Comparison of ENCODE assay signal across 10 mouse cellular contexts in genomic region chr3:87949955-87950515, GRCm38 (mm10). TPM values are rescaled to one million over a fixed set of nuclear protein-coding genes. Genes with fewer than 3 reads are reported as not detected.
DNase-seq lines count a peak whose midpoint lies in the region; ATAC-seq lines count a peak whose summit lies in the region.
"Had no signal": no experiment of that assay in that cellular context is flagged by ENCODE, and none has a peak within 500 bp of the region (broad histone marks: within the 10 kb centered on the region; RNA-seq: fewer than 3 reads in every experiment).

No protein-coding gene starts in this region.

- H3K27ac ChIP-seq in kidney, embryonic 15.5 days: peak overlapping the region; percentile 60; the same call in 1 of the 2 replicates
- peak overlapping the region; percentile 14; the same call in 1 of the 2 replicates for H3K27ac ChIP-seq in hindbrain, embryonic 14.5 days
- H3K27ac ChIP-seq in neural tube, embryonic 13.5 days (replicated peaks): peak overlapping the region; percentile 61

- peak overlapping the region; percentile 21; the same call in 1 of the 2 replicates for H3K9ac ChIP-seq in kidney, embryonic 15.5 days
- 0 out of 2 replicates have a peak overlapping the region, but pooled peaks have one; percentile 49 for H3K9ac ChIP-seq in hindbrain, embryonic 14.5 days
- peak overlapping the region; percentile 70 for H3K9ac ChIP-seq in neural tube, embryonic 13.5 days

- 12% methylated on average over 13 of the region's 13 CpGs for WGBS in kidney, embryonic 15.5 days
- 7% methylated on average over 13 of the region's 13 CpGs for WGBS in hindbrain, embryonic 14.5 days
- 5% methylated on average over 13 of the region's 13 CpGs for WGBS in neural tube, embryonic 13.5 days

- no peak for ATAC-seq in kidney, embryonic 15.5 days (replicated peaks; ENCODE audit: low FRiP score)
- no peak for ATAC-seq in hindbrain, embryonic 14.5 days (ENCODE audit: low FRiP score)
- 0 out of 2 replicates have a peak, but pooled peaks have one; percentile 6 for ATAC-seq in neural tube, embryonic 13.5 days (ENCODE audit: low read depth)

- DNase-seq in kidney, postnatal 14 days: no peak
- DNase-seq in embryo, embryonic 9.5 days (ENCODE audit: extremely low spot score): peak; percentile 65
- DNase-seq in hindbrain, embryonic 14.5 days (ENCODE audit: low spot score): no peak
- DNase-seq in adrenal gland, postnatal 4 days (ENCODE audit: low spot score in 2 of 2): no peak
- DNase-seq in frontal cortex, postnatal 25 days (ENCODE audit: low spot score in 2 of 2): no peak
- DNase-seq in spleen, postnatal 4 days (ENCODE audit: low spot score in 2 of 2): no peak
- DNase-seq: kidney, adult 9 months had no signal

- peaks cover 26% of the 10 kb centered on the region for H3K27me3 ChIP-seq in kidney, embryonic 15.5 days
- H3K27me3 ChIP-seq in hindbrain, embryonic 14.5 days (ENCODE audit: control insufficient read depth, insufficient read depth, low read length): no peaks in the 10 kb centered on the region
- H3K27me3 ChIP-seq in neural tube, embryonic 13.5 days: no peaks in the 10 kb centered on the region
- H3K27me3 ChIP-seq: CH12.LX had no signal

- peak overlapping the region; percentile 65 for H3K4me2 ChIP-seq in kidney, embryonic 15.5 days
- peak overlapping the region; percentile 63 for H3K4me2 ChIP-seq in hindbrain, embryonic 14.5 days (replicated peaks)
- peak overlapping the region; percentile 68 for H3K4me2 ChIP-seq in neural tube, embryonic 13.5 days

- peaks cover 82% of the 10 kb centered on the region for H3K4me1 ChIP-seq in kidney, embryonic 15.5 days
- H3K4me1 ChIP-seq in hindbrain, embryonic 14.5 days (replicated peaks; ENCODE audit: control insufficient read depth, insufficient read depth, low read length): peaks cover 59% of the 10 kb centered on the region
- H3K4me1 ChIP-seq in neural tube, embryonic 13.5 days (replicated peaks): peaks cover 82% of the 10 kb centered on the region

- H3K36me3 ChIP-seq in kidney, embryonic 15.5 days: 0 out of 2 replicates have a peak, but pooled peaks cover 3% of the 10 kb centered on the region
- peaks cover 4% of the 10 kb centered on the region; the same call in 1 of the 2 replicates for H3K36me3 ChIP-seq in hindbrain, embryonic 14.5 days (replicated peaks; ENCODE audit: control insufficient read depth, insufficient read depth)
- no peaks in the 10 kb centered on the region for H3K36me3 ChIP-seq in neural tube, embryonic 13.5 days

- no peaks in the 10 kb centered on the region for H3K9me3 ChIP-seq in kidney, embryonic 15.5 days (replicated peaks)
- no peaks in the 10 kb centered on the region for H3K9me3 ChIP-seq in hindbrain, embryonic 14.5 days (ENCODE audit: control insufficient read depth, low read length)
- no peaks in the 10 kb centered on the region for H3K9me3 ChIP-seq in neural tube, embryonic 13.5 days

- H3K4me3 ChIP-seq in kidney, embryonic 15.5 days (replicated peaks): peak overlapping the region; percentile 43
- H3K4me3 ChIP-seq in hindbrain, embryonic 14.5 days (replicated peaks; ENCODE audit: low read length): peak overlapping the region; percentile 12
- H3K4me3 ChIP-seq in neural tube, embryonic 13.5 days: peak overlapping the region; percentile 40

RNA-seq across cellular contexts. Expression of gene Crabp2, which starts 1.6 kb away (rescaled TPM):
- 81.1 and 82.3 TPM in 2 replicates for polyA plus RNA-seq in kidney, embryonic 15.5 days (2015; fragmentation: Nextera tagmentation; extraction: Ambion mirVana)
- 48.7 and 56.4 TPM in 2 replicates for polyA plus RNA-seq in hindbrain, embryonic 14.5 days (2014; fragmentation: Nextera tagmentation; extraction: Ambion mirVana)
- polyA plus RNA-seq in neural tube, embryonic 13.5 days (2015; fragmentation: Nextera tagmentation; extraction: Ambion mirVana): 193 and 205 TPM in 2 replicates
- 1 to 10 TPM; 1.7 to 2.0 TPM for total RNA-seq in adrenal gland, postnatal 4 days (2021)

RNA-seq across cellular contexts. Expression of gene Rrnad1, which starts 19.5 kb away (rescaled TPM):
- polyA plus RNA-seq in kidney, embryonic 15.5 days (2015; fragmentation: Nextera tagmentation; extraction: Ambion mirVana): 17.7 and 23.0 TPM in 2 replicates
- 15.8 and 18.1 TPM in 2 replicates for polyA plus RNA-seq in hindbrain, embryonic 14.5 days (2014; fragmentation: Nextera tagmentation; extraction: Ambion mirVana)
- polyA plus RNA-seq in neural tube, embryonic 13.5 days (2015; fragmentation: Nextera tagmentation; extraction: Ambion mirVana): 20.1 and 22.2 TPM in 2 replicates
- 10 to 100 TPM; 21.9 to 24.9 TPM for total RNA-seq in adrenal gland, postnatal 4 days (2021)

RNA-seq across cellular contexts. Expression of gene Isg20l2, which starts 19.9 kb away (rescaled TPM):
- polyA plus RNA-seq in kidney, embryonic 15.5 days (2015; fragmentation: Nextera tagmentation; extraction: Ambion mirVana): 62.5 and 64.3 TPM in 2 replicates
- 17.0 and 18.5 TPM in 2 replicates for polyA plus RNA-seq in hindbrain, embryonic 14.5 days (2014; fragmentation: Nextera tagmentation; extraction: Ambion mirVana)
- polyA plus RNA-seq in neural tube, embryonic 13.5 days (2015; fragmentation: Nextera tagmentation; extraction: Ambion mirVana): 36.2 and 41.4 TPM in 2 replicates
- total RNA-seq in adrenal gland, postnatal 4 days (2021): 10 to 100 TPM; 31.0 to 33.5 TPM

RNA-seq across cellular contexts. Expression of gene Nes, which starts 20.8 kb away (rescaled TPM):
- 31.1 and 34.6 TPM in 2 replicates for polyA plus RNA-seq in kidney, embryonic 15.5 days (2015; fragmentation: Nextera tagmentation; extraction: Ambion mirVana)
- 20.5 and 20.7 TPM in 2 replicates for polyA plus RNA-seq in hindbrain, embryonic 14.5 days (2014; fragmentation: Nextera tagmentation; extraction: Ambion mirVana)
- polyA plus RNA-seq in neural tube, embryonic 13.5 days (2015; fragmentation: Nextera tagmentation; extraction: Ambion mirVana): 44.1 and 47.1 TPM in 2 replicates
- 10 to 100 TPM; 16.2 to 24.3 TPM for total RNA-seq in adrenal gland, postnatal 4 days (2021)

RNA-seq across cellular contexts. Expression of gene Mrpl24, which starts 30.7 kb away (rescaled TPM):
- polyA plus RNA-seq in kidney, embryonic 15.5 days (2015; fragmentation: Nextera tagmentation; extraction: Ambion mirVana): 85.4 TPM in 2 replicates
- polyA plus RNA-seq in hindbrain, embryonic 14.5 days (2014; fragmentation: Nextera tagmentation; extraction: Ambion mirVana): 50.0 and 53.5 TPM in 2 replicates
- polyA plus RNA-seq in neural tube, embryonic 13.5 days (2015; fragmentation: Nextera tagmentation; extraction: Ambion mirVana): 69.5 and 73.0 TPM in 2 replicates
- total RNA-seq in adrenal gland, postnatal 4 days (2021): 100 to 1,000 TPM; 135 to 138 TPM
